ENCODE assay signal across 8 mouse cellular contexts in genomic region chr13:42101440-42102190, GRCm38 (mm10). TPM values are rescaled to one million over a fixed set of nuclear protein-coding genes. Genes with fewer than 3 reads are reported as not detected.
DNase-seq lines count a peak whose midpoint lies in the region; ATAC-seq and TF ChIP-seq lines count a peak whose summit lies in the region.

No protein-coding gene starts in this region.

- no peak for ATAC-seq in kidney, embryonic 15.5 days (replicated peaks; ENCODE audit: low FRiP score)
- peak; percentile 50 for ATAC-seq in cerebellum, adult (ENCODE audit: insufficient number of reproducible peaks, low FRiP score, low TSS enrichment)
- peak; percentile 69 for ATAC-seq in hindbrain, postnatal 0 days
- no peak for ATAC-seq in stomach, embryonic 16.5 days (ENCODE audit: insufficient read depth, low FRiP score)

- H3K9ac ChIP-seq in kidney, embryonic 15.5 days = no peak overlapping the region
- no peak overlapping the region for H3K9ac ChIP-seq in hindbrain, postnatal 0 days (replicated peaks; ENCODE audit: low read length)
- no peak overlapping the region; the same call in 1 of the 2 replicates for H3K9ac ChIP-seq in stomach, embryonic 16.5 days (ENCODE audit: low read length)

- no peak overlapping the region for H3K4me3 ChIP-seq in kidney, embryonic 15.5 days (replicated peaks)
- no peak overlapping the region for H3K4me3 ChIP-seq in forebrain, embryonic 10.5 days
- H3K4me3 ChIP-seq in hindbrain, postnatal 0 days (ENCODE audit: low read length) = no peak overlapping the region
- no peak overlapping the region for H3K4me3 ChIP-seq in stomach, embryonic 16.5 days (replicated peaks; ENCODE audit: low read length)

- H3K36me3 ChIP-seq in kidney, embryonic 15.5 days = peaks cover 4% of the 10 kb centered on the region; the same call in 1 of the 2 replicates
- H3K36me3 ChIP-seq in forebrain, embryonic 10.5 days (replicated peaks) = peaks cover 12% of the 10 kb centered on the region
- H3K36me3 ChIP-seq in hindbrain, postnatal 0 days (ENCODE audit: insufficient read depth, low read length) = no peaks in the 10 kb centered on the region
- no peaks in the 10 kb centered on the region for H3K36me3 ChIP-seq in stomach, embryonic 16.5 days (ENCODE audit: control insufficient read depth, insufficient read depth, low read length)

- H3K4me2 ChIP-seq in kidney, embryonic 15.5 days = no peak overlapping the region
- peak overlapping the region; percentile 14 for H3K4me2 ChIP-seq in hindbrain, postnatal 0 days (ENCODE audit: low read depth, low read length)
- no peak overlapping the region for H3K4me2 ChIP-seq in stomach, embryonic 16.5 days (ENCODE audit: low read depth, low read length)

- H3K4me1 ChIP-seq in kidney, embryonic 15.5 days = peaks cover 30% of the 10 kb centered on the region
- H3K4me1 ChIP-seq in forebrain, embryonic 10.5 days = peaks cover 37% of the 10 kb centered on the region
- peaks cover 27% of the 10 kb centered on the region for H3K4me1 ChIP-seq in hindbrain, postnatal 0 days (ENCODE audit: insufficient read depth, low read length)
- peaks cover 21% of the 10 kb centered on the region for H3K4me1 ChIP-seq in stomach, embryonic 16.5 days (ENCODE audit: control insufficient read depth, insufficient read depth, low read length)

- H3K27ac ChIP-seq in kidney, embryonic 15.5 days = no peak overlapping the region
- H3K27ac ChIP-seq in forebrain, embryonic 10.5 days = peak overlapping the region; percentile 48
- H3K27ac ChIP-seq in hindbrain, postnatal 0 days = peak overlapping the region; percentile 65
- H3K27ac ChIP-seq in stomach, embryonic 16.5 days (ENCODE audit: low read length) = 0 out of 2 replicates have a peak overlapping the region, but pooled peaks have one; percentile 10

- peak; percentile 73 for TF ChIP-seq CTCF in hindbrain, postnatal 0 days (IDR thresholded peaks at IDR 0.05; ENCODE audit: low read depth)

- no peaks in the 10 kb centered on the region for H3K27me3 ChIP-seq in kidney, embryonic 15.5 days
- H3K27me3 ChIP-seq in forebrain, embryonic 10.5 days (ENCODE audit: poor library complexity, severe bottlenecking) = no peaks in the 10 kb centered on the region
- no peaks in the 10 kb centered on the region for H3K27me3 ChIP-seq in hindbrain, postnatal 0 days (ENCODE audit: insufficient read depth, low read length)
- no peaks in the 10 kb centered on the region for H3K27me3 ChIP-seq in stomach, embryonic 16.5 days (ENCODE audit: control insufficient read depth, insufficient read depth, low read length)

- intact Hi-C loops in left cerebral cortex, postnatal 14 days (cut with DNase I) = loop anchor here (5.0 kb wide), 1 partner anchor 49 kb away; the partner anchor contains the start of gene Hivep1

- WGBS in kidney, embryonic 15.5 days = 44% methylated on average over 13 of the region's 13 CpGs
- WGBS in forebrain, embryonic 10.5 days = 71% methylated on average over 13 of the region's 13 CpGs
- WGBS in hindbrain, postnatal 0 days = 21% methylated on average over 13 of the region's 13 CpGs
- WGBS in stomach, embryonic 16.5 days = 42% methylated on average over 13 of the region's 13 CpGs

- peak; percentile 23 for DNase-seq in kidney, postnatal 14 days
- DNase-seq in forebrain, embryonic 10.5 days (ENCODE audit: extremely low spot score, low spot score) = peak; percentile 22
- DNase-seq in hindbrain, postnatal 0 days (ENCODE audit: low spot score) = peak; percentile 73
- DNase-seq in lung, postnatal 36 days = peak; percentile 60
- no peak for DNase-seq in left cerebral cortex, postnatal 14 days (ENCODE audit: low spot score in 2 of 2)

- no peaks in the 10 kb centered on the region; the same call in 1 of the 2 replicates for H3K9me3 ChIP-seq in kidney, embryonic 15.5 days (replicated peaks)
- peaks cover 7% of the 10 kb centered on the region; the same call in 1 of the 2 replicates for H3K9me3 ChIP-seq in forebrain, embryonic 10.5 days
- H3K9me3 ChIP-seq in hindbrain, postnatal 0 days (ENCODE audit: low read length) = no peaks in the 10 kb centered on the region
- H3K9me3 ChIP-seq in stomach, embryonic 16.5 days (replicated peaks; ENCODE audit: control insufficient read depth, low read length) = no peaks in the 10 kb centered on the region

RNA-seq across cellular contexts. Expression of gene Hivep1, which starts 49.8 kb away (rescaled TPM):
- 14.1 and 15.0 TPM in 2 replicates for polyA plus RNA-seq in kidney, embryonic 15.5 days (2015; fragmentation: Nextera tagmentation; extraction: Ambion mirVana)
- polyA plus RNA-seq in forebrain, embryonic 10.5 days (2016; fragmentation: Nextera tagmentation; extraction: Ambion mirVana) = 7.4 and 7.9 TPM in 2 replicates
- total RNA-seq in hindbrain, postnatal 0 days (2014; rRNA removed) = 36.9 and 41.5 TPM in 2 replicates
- 20.1 and 20.3 TPM in 2 replicates for polyA plus RNA-seq in hindbrain, postnatal 0 days (2015; fragmentation: Nextera tagmentation; extraction: Ambion mirVana)
- polyA plus RNA-seq in stomach, embryonic 16.5 days (2015; fragmentation: Nextera tagmentation; extraction: Ambion mirVana) = 5.3 and 7.0 TPM in 2 replicates
- total RNA-seq in left cerebral cortex, postnatal 14 days (2021) = 10 to 100 TPM; 53.9 TPM

Comparison
In these comparisons a context has a peak if more than half of its experiments do, and no peak if none do; other contexts are left out.
1. DNase-seq: peak in kidney, postnatal 14 days (single experiment), forebrain, embryonic 10.5 days (single experiment), hindbrain, postnatal 0 days (single experiment) and lung, postnatal 36 days (single experiment); none in left cerebral cortex, postnatal 14 days (0 of 2).
2. ATAC-seq: peak in cerebellum, adult (single experiment) and hindbrain, postnatal 0 days (single experiment); none in kidney, embryonic 15.5 days (single experiment) and stomach, embryonic 16.5 days (single experiment).